Mouse (Mus musculus): ENCODE data around the gene Dnah2. TPM values are rescaled to one million over a fixed set of nuclear protein-coding genes. Genes with fewer than 3 reads are reported as not detected.
A peak's percentile ranks its signal among the peaks of the same experiment; 100 is the strongest.

The Dnah2 gene
- total and polyA plus RNA-seq, 3 experiments, result under 0.01 to 0.03 TPM; not detected in 1

DNA sequence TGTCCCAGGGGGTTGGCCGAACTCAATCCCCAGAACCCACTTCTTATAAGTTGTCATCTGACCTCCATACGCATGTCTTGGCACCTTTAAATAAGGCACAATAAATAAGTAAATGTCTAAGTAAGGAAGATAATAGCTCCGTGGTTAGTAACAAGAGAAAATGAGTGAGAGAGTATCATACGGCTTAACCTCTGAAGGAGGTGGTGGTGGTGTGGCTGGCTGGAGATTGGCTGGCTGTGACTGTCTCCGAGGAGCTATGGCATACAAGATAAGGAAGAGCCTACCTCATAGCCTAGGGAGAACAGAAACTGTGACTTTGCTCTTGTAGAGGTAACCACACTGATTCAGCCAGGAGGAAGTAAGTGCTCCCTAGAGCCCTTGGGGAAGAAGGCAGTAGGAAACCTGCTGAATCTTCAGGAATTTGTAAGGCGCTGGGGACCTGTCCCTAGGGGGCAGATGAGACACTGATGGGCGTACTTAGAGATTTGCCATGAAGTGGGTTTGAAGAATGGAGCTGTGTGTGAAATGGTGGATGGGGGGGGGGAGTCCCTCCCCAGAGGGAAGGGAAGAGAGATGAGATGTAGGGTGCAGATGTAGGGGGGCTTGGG, 36.9 kb upstream of the Dnah2 start:
- Histone ChIP-seq H3K9me3 (replicated peaks; ENCODE audit: low read length) (no peaks in the 10 kb centered on the region), H3K4me1 (ENCODE audit: control insufficient read depth in 1 of 2, insufficient read depth in 2 of 2) (peaks cover 16 to 48% of the 10 kb centered on the region in 2 experiments), H3K4me3 (replicated peaks in 1 of 3; ENCODE audit: low read depth in 2 of 3, low read length in 2 of 3, poor library complexity in 1 of 3) (no peak overlapping the region), H3K27me3 (replicated peaks) (no peaks in the 10 kb centered on the region), H3K9ac (ENCODE audit: insufficient read depth, low read depth) (no peak overlapping the region), H3K36me3 (replicated peaks in 1 of 2; ENCODE audit: control insufficient read depth in 1 of 2, insufficient read depth in 1 of 2, low read length in 1 of 2) (peaks cover 57 to 81% of the 10 kb centered on the region in 2 experiments), H3K4me2 (ENCODE audit: insufficient read depth, low read depth, poor library complexity, severe bottlenecking) (peak overlapping the region; percentile 17), H3K79me2 (replicated peaks; ENCODE audit: control insufficient read depth, extremely low read depth, insufficient read depth, poor library complexity, severe bottlenecking) (peaks cover 60% of the 10 kb centered on the region), H3K27ac (ENCODE audit: insufficient read depth, low read depth) (peak overlapping the region; percentile 40)
- peak; percentile 79 for DNase-seq (ENCODE audit: extremely low read depth)
- TF ChIP-seq USF2 (conservative IDR thresholded peaks at IDR 0.05; ENCODE audit: low read depth, low read length) (no peak), RCOR1 (conservative IDR thresholded peaks at IDR 0.05; ENCODE audit: low read depth, low read length) (0 out of 2 replicates have a peak, but pooled peaks have one; percentile 22), ELF1 (IDR thresholded peaks at IDR 0.05; ENCODE audit: low read depth, low read length) (no peak), JUN (IDR thresholded peaks at IDR 0.05; ENCODE audit: insufficient read depth, low read depth, low read length) (no peak), MXI1 (IDR thresholded peaks at IDR 0.05; ENCODE audit: low read depth, low read length) (0 out of 2 replicates have a peak, but pooled peaks have one; percentile 27), MAFK (IDR thresholded peaks at IDR 0.05; ENCODE audit: insufficient replicate concordance, low read length) (0 out of 2 replicates have a peak, but pooled peaks have one; percentile 24), RAD21 (IDR thresholded peaks at IDR 0.05; ENCODE audit: low read depth, low read length) (no peak), JUND (conservative IDR thresholded peaks at IDR 0.05; ENCODE audit: low read depth, low read length) (no peak), POLR2AphosphoS2 (IDR thresholded peaks at IDR 0.05; ENCODE audit: low read depth, low read length) (peak; percentile 88), SIN3A (IDR thresholded peaks at IDR 0.05; ENCODE audit: low read length) (no peak), MAZ (IDR thresholded peaks at IDR 0.05; ENCODE audit: low read depth, low read length) (0 out of 2 replicates have a peak, but pooled peaks have one; percentile 14), ZMIZ1 (IDR thresholded peaks at IDR 0.05; ENCODE audit: low read depth, low read length) (no peak), USF1 (IDR thresholded peaks at IDR 0.05; ENCODE audit: low read depth, low read length) (no peak), GABPA (IDR thresholded peaks at IDR 0.05; ENCODE audit: insufficient replicate concordance, low read depth, low read length) (no peak), EP300 (IDR thresholded peaks at IDR 0.05; ENCODE audit: low read length) (peak; percentile 51), KAT2A (IDR thresholded peaks at IDR 0.05; ENCODE audit: insufficient replicate concordance, low read length) (0 out of 2 replicates have a peak, but pooled peaks have one; percentile 40), CHD2 (IDR thresholded peaks at IDR 0.05; ENCODE audit: low read length) (peak; percentile 7; the same call in 1 of the 2 replicates), POLR2A (IDR thresholded peaks at IDR 0.05; ENCODE audit: low read depth, low read length) (no peak; the same call in 1 of the 2 replicates), MEF2A (IDR thresholded peaks at IDR 0.05; ENCODE audit: borderline replicate concordance, low read depth, low read length) (no peak), CHD1 (IDR thresholded peaks at IDR 0.05; ENCODE audit: low read depth, low read length) (no peak), ZC3H11A (IDR thresholded peaks at IDR 0.05; ENCODE audit: low read depth, low read length) (no peak), TBP (conservative IDR thresholded peaks at IDR 0.05; ENCODE audit: low read depth, low read length) (no peak), CTCF (conservative IDR thresholded peaks at IDR 0.05 in 1 of 2, IDR thresholded peaks at IDR 0.05 in 1 of 2; ENCODE audit: low read depth in 2 of 2, low read length in 2 of 2) (0 out of 4 replicates have a peak, but pooled peaks of 1 of the 2 experiments have one; percentile 7), TCF12 (IDR thresholded peaks at IDR 0.05; ENCODE audit: low read depth, low read length) (peak; percentile 25; the same call in 1 of the 2 replicates), IRF4 (IDR thresholded peaks at IDR 0.05; ENCODE audit: low read depth, low read length) (peak; percentile 29; the same call in 1 of the 2 replicates), ETS1 (conservative IDR thresholded peaks at IDR 0.05; ENCODE audit: low read depth, low read length) (0 out of 2 replicates have a peak, but pooled peaks have one; percentile 7), NRF1 (IDR thresholded peaks at IDR 0.05; ENCODE audit: low read depth, low read length) (no peak)
- dilution Hi-C loops (cut with MboI; ENCODE audit: extremely low pct_ligation_motif_present, extremely low pct_unique_long_range_greater_than_20kb, low sequenced_read_pairs) (no loop called here), in situ Hi-C loops (cut with MboI; ENCODE audit: low pct_ligation_motif_present, low pct_unique_long_range_greater_than_20kb, low sequenced_read_pairs) (no loop called here)
